Mouse (Mus musculus) urinary bladder, postnatal 10 days (tissue): ENCODE measurements at regions not wholly inside any gene's neighbourhood (a gene's known extent, or its start where the extent isn't known, plus 50 kb on each side); places are given as distances from the start of the nearest gene placed in this dataset.

ENCODE experiments used
- DNase-seq: peaks from one replicate; pipeline ENCODE4 v3.0.0; 2022; ENCODE audit warnings: low spot score

DNA sequence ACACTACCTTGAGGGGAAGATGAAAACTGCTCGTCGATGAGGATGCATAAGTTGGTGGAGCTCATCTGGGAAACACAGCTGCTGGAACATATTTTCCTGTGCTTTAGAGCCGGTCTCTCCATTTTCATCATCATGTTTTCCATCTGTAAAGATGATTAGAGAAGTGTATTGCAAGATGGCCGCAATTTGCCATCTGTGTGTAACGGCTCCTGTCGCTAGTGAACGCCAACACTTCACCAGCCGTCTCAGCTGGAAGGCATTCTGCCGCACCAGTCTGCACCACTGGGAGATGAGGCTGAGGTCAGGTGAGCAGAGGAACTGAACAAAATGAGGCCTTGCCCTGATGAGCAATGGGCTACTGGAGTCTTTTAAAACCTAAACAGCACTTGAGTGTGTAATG lies 57.4 kb downstream of the Gm21962 start:
- DNase-seq = no peak

DNA sequence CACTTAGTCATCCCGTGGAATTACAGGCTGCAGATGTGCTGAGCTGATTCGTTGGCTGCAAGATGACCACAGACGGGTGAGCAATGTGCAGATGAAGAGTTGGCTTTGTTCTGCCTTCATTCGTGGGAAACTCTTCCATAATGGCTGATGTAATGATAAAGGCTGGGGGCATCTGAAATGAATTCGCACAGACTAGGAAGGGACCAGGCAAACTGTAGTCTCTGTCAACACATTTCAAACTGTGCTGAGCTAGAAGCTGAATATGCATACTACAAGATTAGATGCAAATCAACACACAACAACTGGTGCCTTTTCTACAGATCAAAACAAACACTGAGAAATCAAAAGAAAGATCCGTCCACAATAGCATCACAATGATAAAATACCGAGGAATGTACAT lies 58.1 kb downstream of the Gm21962 start:
- no peak for DNase-seq

- no peak for DNase-seq
Observed at GRCm38 (mm10) chr3:137737222-137737800, 66.0 kb downstream of the Gm21962 start.

DNA sequence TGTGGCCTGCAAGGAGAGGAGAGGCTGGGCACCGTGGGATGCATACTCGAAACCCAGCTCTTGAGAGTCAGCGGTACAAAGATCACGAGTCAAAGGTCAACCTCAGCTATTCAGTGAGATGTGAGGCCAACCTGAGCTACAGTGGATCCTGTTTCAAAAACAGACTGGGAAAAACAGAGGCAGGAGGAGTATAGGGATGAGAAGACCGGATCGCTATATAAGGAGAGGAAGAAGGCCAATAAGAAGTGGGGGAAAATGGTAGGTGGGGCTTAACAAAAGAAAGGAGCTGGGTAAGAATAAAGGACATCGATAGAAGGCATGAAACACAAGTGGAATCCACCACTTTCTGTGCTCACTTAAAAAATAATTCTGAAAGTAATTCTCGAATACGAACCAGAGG lies 70.2 kb downstream of the Gm21962 start:
- no peak for DNase-seq

GRCm38 (mm10) chr3:137742119-137742518 lies 70.8 kb downstream of the Gm21962 start:
- no peak for DNase-seq

- DNase-seq = no peak
Observed at GRCm38 (mm10) chr3:137751732-137752260, 80.5 kb downstream of the Gm21962 start.

DNA sequence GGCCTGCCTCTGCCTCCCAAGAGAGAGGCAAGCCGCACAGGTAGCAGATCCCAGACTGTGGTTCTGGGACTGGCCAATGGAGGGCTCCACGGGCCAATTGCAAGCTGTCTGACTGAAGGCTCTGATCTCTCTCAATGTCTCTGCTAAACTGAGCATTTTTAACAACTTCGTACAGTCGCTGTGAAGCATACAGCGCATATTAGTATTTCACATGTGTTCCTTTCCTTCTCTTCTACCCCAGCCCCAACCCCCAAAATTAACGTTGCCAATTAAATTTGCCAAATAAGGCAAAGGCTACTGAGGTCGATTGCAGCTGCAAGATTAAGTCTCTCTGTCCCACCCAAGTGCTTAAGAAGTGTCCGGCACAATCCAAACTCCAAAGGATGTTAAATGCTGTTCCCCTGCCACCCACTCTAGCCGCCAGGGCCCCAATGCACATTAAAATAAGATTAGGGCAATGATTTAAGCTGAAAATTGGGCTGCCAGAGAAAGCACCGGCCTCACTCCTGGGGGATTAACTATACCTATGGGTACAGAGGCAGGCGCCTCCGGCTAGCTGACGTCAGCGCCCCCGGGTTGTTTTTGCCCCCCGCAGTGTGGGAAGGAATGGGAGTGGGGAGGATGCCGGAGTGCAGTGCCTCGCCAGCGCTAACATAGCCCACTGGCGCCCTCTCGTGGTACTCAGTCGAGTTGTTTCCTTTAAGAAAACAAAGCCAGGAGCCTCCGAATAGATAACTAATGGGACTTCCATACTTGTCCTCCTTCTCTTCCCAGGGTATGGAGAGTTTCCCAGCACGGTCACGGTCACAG lies 81.3 kb downstream of the Gm21962 start:
- peak; percentile 42 for DNase-seq

DNA sequence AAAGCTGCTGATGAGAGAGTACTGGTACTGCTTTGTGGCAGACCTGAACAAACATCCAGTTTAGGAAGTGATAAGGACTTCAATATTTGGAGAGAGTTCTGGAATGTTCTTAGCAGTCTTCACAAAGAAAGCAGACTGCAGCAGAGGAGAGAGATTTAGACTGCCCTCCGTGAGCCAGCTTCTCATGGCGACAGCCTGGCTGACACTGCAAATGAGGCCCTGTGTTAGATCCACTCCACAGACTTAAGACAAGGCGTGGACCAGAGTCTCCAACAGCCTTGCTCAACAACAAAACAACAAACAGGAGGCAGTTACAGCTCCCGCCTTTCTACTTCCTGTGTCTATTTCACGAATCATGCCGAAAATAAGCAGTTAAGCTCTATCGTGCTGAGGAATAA lies 81.9 kb downstream of the Gm21962 start:
- DNase-seq = no peak

DNA sequence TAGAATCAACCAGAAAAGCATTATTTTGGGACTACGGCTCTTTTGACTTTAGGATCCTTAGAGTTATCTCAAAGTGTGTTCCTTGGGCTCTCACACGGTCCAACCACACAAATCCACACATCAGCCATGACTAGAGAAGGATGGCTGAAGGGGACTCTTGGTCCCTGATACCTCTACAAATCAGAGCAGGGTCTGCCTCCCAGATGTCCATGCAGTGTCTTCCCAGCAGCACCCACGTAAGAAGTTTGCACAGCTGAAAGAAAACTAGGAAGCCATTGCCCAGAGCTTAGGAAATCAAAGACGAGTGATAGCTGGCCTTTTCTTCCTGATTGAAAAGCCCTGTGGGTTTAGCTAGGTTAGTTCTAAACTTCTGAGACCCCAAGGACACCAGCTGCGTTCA lies 84.1 kb downstream of the Gm21962 start:
- no peak for DNase-seq

DNA sequence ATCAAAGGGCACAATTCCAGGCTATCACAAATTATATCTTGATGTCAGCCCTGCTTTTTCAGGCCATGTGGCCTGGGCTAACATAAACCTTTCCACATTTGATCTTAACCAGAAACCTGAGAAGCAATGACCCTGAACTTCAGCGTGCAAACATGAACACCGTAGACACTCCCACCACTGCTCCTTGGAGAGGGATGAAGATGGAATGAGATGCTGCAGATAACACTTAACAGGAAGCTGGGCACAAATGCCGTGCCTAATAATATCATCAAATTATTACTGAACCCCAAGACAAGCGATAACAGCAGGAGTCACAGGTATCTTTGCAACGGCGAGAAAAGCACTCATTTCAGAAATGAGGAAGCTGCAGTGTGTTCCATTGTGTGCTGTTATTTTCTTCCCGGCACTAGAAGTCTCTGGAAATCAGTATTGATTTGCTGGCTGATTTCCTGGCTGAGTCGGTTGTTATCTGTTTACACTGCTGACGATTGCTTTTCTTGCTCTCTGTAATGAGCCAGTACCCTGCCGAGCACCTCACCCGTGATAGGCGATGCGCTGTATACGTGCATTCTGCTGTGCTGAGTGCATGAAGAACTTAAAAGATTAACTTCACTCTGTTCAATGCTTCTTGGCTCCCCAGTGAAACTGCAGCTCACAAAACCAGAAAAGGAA lies 91.0 kb downstream of the Gm21962 start:
- no peak for DNase-seq

- no peak for DNase-seq
Observed at GRCm38 (mm10) chr3:137763406-137763805, 92.1 kb downstream of the Gm21962 start.

DNA sequence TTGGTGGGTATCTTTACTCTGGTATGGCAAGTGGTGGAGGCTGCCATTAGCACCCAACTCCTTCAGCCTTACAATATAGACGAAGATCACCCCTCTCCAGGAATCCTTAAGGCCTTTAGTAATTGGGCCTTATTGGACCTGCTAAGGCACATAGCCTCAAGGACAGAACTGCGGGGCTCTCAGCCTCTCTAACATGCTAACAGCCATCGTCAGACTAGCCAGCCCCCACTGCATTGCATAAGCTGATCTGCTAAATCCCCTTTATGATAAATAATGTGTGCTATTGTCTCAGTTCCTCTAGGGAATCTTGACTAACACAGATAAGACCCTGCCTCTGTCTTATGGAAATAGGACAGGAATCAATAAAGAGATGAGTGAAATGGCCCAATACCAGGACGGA lies 95.7 kb upstream of the H2afz start:
- DNase-seq = no peak

DNA sequence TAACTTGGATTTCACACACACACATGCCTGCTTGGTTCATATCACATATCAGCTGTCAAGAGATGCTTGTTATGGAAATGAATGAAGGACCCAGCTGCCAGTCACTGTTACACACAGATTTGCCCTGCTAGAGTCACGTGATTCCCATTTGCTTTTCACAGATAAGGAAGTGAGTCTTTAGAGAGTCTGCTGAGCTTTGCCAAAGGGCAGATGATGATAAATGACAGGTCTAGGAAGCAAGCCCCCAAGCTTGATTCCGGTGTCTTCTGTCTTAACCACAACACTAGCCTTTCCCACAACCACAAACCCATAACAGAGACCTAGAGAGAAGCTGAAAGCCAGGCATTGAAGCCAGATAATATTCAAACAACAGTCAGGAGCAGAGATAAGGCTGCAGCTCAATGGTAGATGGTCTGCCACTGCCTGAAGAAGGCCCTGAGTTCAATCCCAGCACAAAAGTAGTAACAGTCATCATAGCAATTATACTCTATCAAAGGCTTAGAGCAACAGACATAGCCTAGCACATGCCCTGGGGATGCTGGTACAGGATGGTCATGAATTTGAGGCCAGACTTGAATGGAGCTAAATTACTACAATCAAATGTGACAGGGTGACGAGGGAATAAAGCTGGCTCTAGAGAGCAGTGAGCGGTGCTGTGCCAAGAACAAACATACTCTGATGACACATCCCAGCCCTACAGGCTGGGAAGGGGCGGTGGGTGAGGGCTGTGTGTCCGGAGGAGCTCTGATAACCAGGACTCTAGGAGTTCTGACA lies 89.0 kb upstream of the H2afz start:
- no peak for DNase-seq

- no peak for DNase-seq
Observed at GRCm38 (mm10) chr3:137778113-137778512, 86.2 kb upstream of the H2afz start.

GRCm38 (mm10) chr3:137780029-137780428 lies 84.3 kb upstream of the H2afz start:
- DNase-seq = no peak

GRCm38 (mm10) chr3:137782836-137783235 lies 81.5 kb upstream of the H2afz start:
- no peak for DNase-seq

- no peak for DNase-seq
Observed at GRCm38 (mm10) chr3:137783937-137784911, 80.1 kb upstream of the H2afz start.

GRCm38 (mm10) chr3:137785224-137785623 lies 79.1 kb upstream of the H2afz start:
- no peak for DNase-seq

GRCm38 (mm10) chr3:137785871-137786270 lies 78.4 kb upstream of the H2afz start:
- no peak for DNase-seq

DNA sequence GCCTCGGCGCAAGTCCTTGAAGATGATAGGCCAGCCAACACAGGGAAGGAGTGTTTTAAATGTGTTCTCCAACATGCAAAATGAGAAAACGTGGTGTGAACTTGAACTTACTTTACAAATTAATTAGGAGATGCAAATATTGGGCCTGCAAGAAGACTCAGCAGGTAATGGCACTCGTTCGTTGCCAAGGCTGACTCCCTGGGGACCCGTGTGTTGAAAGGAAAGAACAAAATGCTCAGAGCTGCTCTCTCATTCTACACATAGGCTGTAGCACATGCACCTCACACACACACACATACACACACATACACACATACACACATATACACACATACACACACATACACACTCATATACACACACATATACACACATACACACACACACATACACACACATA lies 74.6 kb upstream of the H2afz start:
- no peak for DNase-seq

GRCm38 (mm10) chr3:137790340-137790739 lies 73.9 kb upstream of the H2afz start:
- no peak for DNase-seq
